Mouse (Mus musculus) CH12.LX (cell line): Measurements from ENCODE around the gene Apeh.

ENCODE experiments used
- BHLHE40 ChIP-seq: IDR thresholded peaks from 2 replicates; pipeline ENCODE4 v1.6.1; 2011; ENCODE audit warnings: mild to moderate bottlenecking, low read depth, low read length, improper control_type of control experiment
- CTCF ChIP-seq, 2 experiments: IDR thresholded peaks in 1 of 2; conservative IDR thresholded peaks in 1 of 2; 2 replicates each; pipeline ENCODE4 v1.5.1; 2011 to 2012; ENCODE audit warnings: low read depth in 2 of 2, low read length in 2 of 2, improper control_type of control experiment in 1 of 2, inconsistent platforms in 1 of 2, mild to moderate bottlenecking in 1 of 2, moderate library complexity in 1 of 2
- ELF1 ChIP-seq: IDR thresholded peaks from 2 replicates; pipeline ENCODE4 v1.6.1; 2014; ENCODE audit warnings: low read depth, mild to moderate bottlenecking, inconsistent platforms, low read length, improper control_type of control experiment
- GABPA ChIP-seq: IDR thresholded peaks from 2 replicates; pipeline ENCODE4 v1.6.1; 2012; ENCODE audit warnings: low read depth, low read length, improper control_type of control experiment, inconsistent platforms; ENCODE audit not compliant: insufficient replicate concordance
- HCFC1 ChIP-seq: IDR thresholded peaks from 2 replicates; pipeline ENCODE4 v1.6.1; 2012; ENCODE audit warnings: low read depth, mild to moderate bottlenecking, inconsistent platforms, low read length, improper control_type of control experiment
- MEF2A ChIP-seq: IDR thresholded peaks from 2 replicates; pipeline ENCODE4 v1.6.1; 2014; ENCODE audit warnings: low read depth, mild to moderate bottlenecking, inconsistent platforms, low read length, improper control_type of control experiment, borderline replicate concordance
- MYC ChIP-seq: IDR thresholded peaks from 2 replicates; pipeline ENCODE4 v1.6.1; 2011; ENCODE audit warnings: low read depth, mild to moderate bottlenecking, improper control_type of control experiment, low read length
- POLR2A ChIP-seq: IDR thresholded peaks from 2 replicates; pipeline ENCODE4 v1.6.1; 2011; ENCODE audit warnings: low read depth, mild to moderate bottlenecking, improper control_type of control experiment, low read length
- POLR2AphosphoS2 ChIP-seq: IDR thresholded peaks from 2 replicates; pipeline ENCODE4 v1.6.1; 2011; ENCODE audit warnings: low read depth, low read length, improper control_type of control experiment
- RAD21 ChIP-seq: IDR thresholded peaks from 2 replicates; pipeline ENCODE4 v1.6.1; 2011; ENCODE audit warnings: low read depth, mild to moderate bottlenecking, low read length, improper control_type of control experiment, moderate library complexity
- TCF12 ChIP-seq: IDR thresholded peaks from 2 replicates; pipeline ENCODE4 v1.6.1; 2014; ENCODE audit warnings: low read depth, mild to moderate bottlenecking, inconsistent platforms, low read length, improper control_type of control experiment
- UBTF ChIP-seq: IDR thresholded peaks from 2 replicates; pipeline ENCODE4 v1.6.1; 2012; ENCODE audit warnings: low read depth, mild to moderate bottlenecking, inconsistent platforms, low read length, improper control_type of control experiment, moderate library complexity
- ZNF384 ChIP-seq: IDR thresholded peaks from 2 replicates; pipeline ENCODE4 v1.6.1; 2012; ENCODE audit warnings: low read depth, low read length, improper control_type of control experiment, inconsistent platforms

DNA sequence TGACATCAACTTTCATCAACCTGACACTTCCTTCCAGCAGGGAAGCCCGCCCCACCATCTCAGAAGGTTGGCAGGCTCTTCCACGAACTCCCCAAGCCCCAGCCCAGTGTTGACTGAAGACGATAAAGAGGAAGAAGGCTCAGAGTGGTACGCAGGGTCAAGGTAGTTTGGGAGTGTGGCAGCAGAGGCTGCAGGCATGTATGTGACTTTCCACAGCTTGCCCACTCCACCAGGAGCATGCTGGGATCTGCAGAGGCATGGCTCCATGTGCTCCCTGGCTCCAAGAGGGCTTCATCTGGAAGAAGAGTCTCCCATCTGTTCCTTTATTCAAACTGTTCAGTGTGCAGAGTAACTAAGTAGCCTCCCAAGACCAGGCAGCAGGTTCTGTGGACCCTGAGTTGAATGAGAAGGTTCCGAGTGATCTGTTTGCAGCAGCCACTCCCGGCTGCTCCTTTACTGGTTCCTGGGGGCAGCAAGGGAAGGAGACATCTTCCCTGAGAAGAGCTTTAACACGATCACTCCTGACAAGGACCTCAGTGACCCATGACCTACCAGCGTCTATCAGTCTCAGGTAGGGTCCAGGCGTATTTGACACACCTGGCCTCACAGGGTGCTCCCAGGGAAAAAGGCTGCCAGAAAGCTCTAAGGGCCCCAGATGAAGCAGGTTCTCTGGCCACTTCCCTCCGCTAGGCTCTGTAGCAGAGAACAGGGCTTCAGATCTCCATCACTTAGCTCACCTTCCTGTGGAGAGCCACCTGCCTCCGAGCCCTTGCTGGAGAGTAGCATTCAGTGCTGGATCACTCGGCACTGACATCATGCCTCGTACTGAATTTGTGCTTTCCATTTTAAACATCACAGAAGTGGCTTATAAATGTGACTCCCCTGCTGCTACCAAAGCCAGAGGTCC lies 34.9 kb upstream of the Apeh start:
- TF ChIP-seq MYC (no peak), CTCF (conservative IDR thresholded peaks at IDR 0.05 in 1 of 2, IDR thresholded peaks at IDR 0.05 in 1 of 2; ENCODE audit: low read depth in 2 of 2, low read length in 2 of 2) (no peak), POLR2AphosphoS2 (no peak), GABPA (no peak), ZNF384 (no peak), HCFC1 (no peak), POLR2A (no peak), UBTF (no peak), RAD21 (no peak), MEF2A (no peak), BHLHE40 (no peak), TCF12 (no peak), ELF1 (no peak)
